Mouse (Mus musculus): ENCODE results near the gene Fam131b. TPM values are rescaled to one million over a fixed set of nuclear protein-coding genes. Genes with fewer than 3 reads are reported as not detected.
A peak's percentile ranks its signal among the peaks of the same experiment; 100 is the strongest.

The Fam131b gene
- polyA plus RNA-seq, 1 experiment from 2014 or later, result 0.05 TPM

- no peaks in the 10 kb centered on the region for H3K9me3 ChIP-seq (ENCODE audit: control insufficient read depth)
- no peak overlapping the region for H3K4me2 ChIP-seq (replicated peaks; ENCODE audit: low read depth)
- no peak overlapping the region for H3K4me3 ChIP-seq (ENCODE audit: low read depth, low read length)
- H3K9ac ChIP-seq (ENCODE audit: low read depth, low read length), result no peak overlapping the region
- H3K36me3 ChIP-seq (ENCODE audit: control insufficient read depth, insufficient read depth), result peaks cover 69% of the 10 kb centered on the region
- ATAC-seq, result no peak
- no peaks in the 10 kb centered on the region for H3K27me3 ChIP-seq (replicated peaks; ENCODE audit: control insufficient read depth, insufficient read depth, low read length)
- no peaks in the 10 kb centered on the region for H3K4me1 ChIP-seq (replicated peaks; ENCODE audit: control insufficient read depth, insufficient read depth, low read length)
- WGBS, result 76% methylated on average over 1 of the region's 1 CpGs
- no peak for TF ChIP-seq CTCF (IDR thresholded peaks at IDR 0.05; ENCODE audit: low read depth)
- no peak overlapping the region for H3K27ac ChIP-seq (ENCODE audit: low read depth, low read length)
Observed at GRCm38 (mm10) chr6:42362497-42362896, 38.1 kb upstream of the Fam131b start.

DNA sequence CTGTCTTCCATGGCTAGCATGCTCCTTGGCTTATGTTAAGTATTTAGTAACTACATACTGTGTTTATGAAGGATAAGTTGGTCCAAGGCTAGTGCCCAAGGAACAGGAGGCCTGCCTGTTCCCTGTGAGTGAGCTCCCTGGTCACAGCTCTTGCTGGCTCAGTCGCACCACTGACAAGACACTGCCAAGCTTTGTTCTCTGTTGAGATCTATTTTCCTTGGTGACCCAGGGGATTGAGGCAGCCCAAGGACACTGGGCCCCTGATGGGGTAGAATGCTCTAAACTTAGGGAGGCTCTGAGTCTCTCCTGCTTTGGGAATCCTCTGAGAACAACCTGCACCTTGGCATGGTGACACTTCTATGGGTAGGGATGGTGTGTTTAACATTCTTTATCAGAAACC lies 37.6 kb upstream of the Fam131b start:
- Histone ChIP-seq H3K4me2 (replicated peaks; ENCODE audit: low read depth) (no peak overlapping the region), H3K4me1 (replicated peaks; ENCODE audit: control insufficient read depth, insufficient read depth, low read length) (no peaks in the 10 kb centered on the region; the same call in 1 of the 2 replicates), H3K27ac (ENCODE audit: low read depth, low read length) (no peak overlapping the region), H3K36me3 (ENCODE audit: control insufficient read depth, insufficient read depth) (peaks cover 73% of the 10 kb centered on the region), H3K4me3 (ENCODE audit: low read depth, low read length) (no peak overlapping the region), H3K9ac (ENCODE audit: low read depth, low read length) (no peak overlapping the region), H3K27me3 (replicated peaks; ENCODE audit: control insufficient read depth, insufficient read depth, low read length) (no peaks in the 10 kb centered on the region), H3K9me3 (ENCODE audit: control insufficient read depth) (no peaks in the 10 kb centered on the region)
- no peak for ATAC-seq
- TF ChIP-seq CTCF (IDR thresholded peaks at IDR 0.05; ENCODE audit: low read depth), result no peak
- 90% methylated on average over 1 of the region's 1 CpGs for WGBS

- H3K9me3 ChIP-seq (ENCODE audit: control insufficient read depth), result no peaks in the 10 kb centered on the region
- ATAC-seq, result no peak
- no peaks in the 10 kb centered on the region for H3K27me3 ChIP-seq (replicated peaks; ENCODE audit: control insufficient read depth, insufficient read depth, low read length)
- H3K4me1 ChIP-seq (replicated peaks; ENCODE audit: control insufficient read depth, insufficient read depth, low read length), result no peaks in the 10 kb centered on the region; the same call in 1 of the 2 replicates
- peaks cover 81% of the 10 kb centered on the region for H3K36me3 ChIP-seq (ENCODE audit: control insufficient read depth, insufficient read depth)
- no peak overlapping the region for H3K4me3 ChIP-seq (ENCODE audit: low read depth, low read length)
- 87% methylated on average over 13 of the region's 13 CpGs for WGBS
- no peak overlapping the region for H3K4me2 ChIP-seq (replicated peaks; ENCODE audit: low read depth)
- no peak overlapping the region for H3K27ac ChIP-seq (ENCODE audit: low read depth, low read length)
- no peak for TF ChIP-seq CTCF (IDR thresholded peaks at IDR 0.05; ENCODE audit: low read depth)
- H3K9ac ChIP-seq (ENCODE audit: low read depth, low read length), result no peak overlapping the region
Observed at GRCm38 (mm10) chr6:42361041-42361895, 36.8 kb upstream of the Fam131b start.

DNA sequence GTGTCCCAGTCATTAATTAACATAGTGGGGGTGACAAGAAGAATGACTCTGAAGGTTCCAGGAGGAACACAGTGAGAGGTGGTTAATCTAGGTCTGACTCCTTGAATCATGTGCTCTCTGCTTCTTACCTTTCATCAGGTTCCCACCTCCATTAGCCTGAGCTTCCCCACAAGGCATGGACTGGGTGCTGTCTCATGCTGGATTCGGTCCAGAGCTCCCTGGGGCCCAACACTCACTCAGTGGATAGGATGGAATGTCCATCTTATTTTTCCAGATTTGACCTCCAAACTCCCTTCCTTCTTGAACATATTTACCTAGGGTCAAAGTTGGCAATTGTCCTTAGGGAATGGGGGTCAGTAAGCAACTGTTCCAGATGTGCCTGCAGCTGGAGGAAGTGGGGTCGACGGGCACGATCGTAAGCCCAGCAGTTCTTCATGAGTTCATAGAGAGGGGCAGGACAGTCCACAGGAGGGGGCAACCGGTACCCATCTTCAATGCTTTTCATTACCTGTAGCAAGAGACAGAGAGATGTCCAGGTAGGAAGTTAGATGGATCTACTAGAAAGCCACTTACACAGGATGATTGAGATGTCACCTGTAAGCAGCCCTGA lies 35.9 kb upstream of the Fam131b start:
- no peak for ATAC-seq
- Histone ChIP-seq H3K27ac (ENCODE audit: low read depth, low read length) (no peak overlapping the region), H3K4me1 (replicated peaks; ENCODE audit: control insufficient read depth, insufficient read depth, low read length) (no peaks in the 10 kb centered on the region; the same call in 1 of the 2 replicates), H3K9me3 (ENCODE audit: control insufficient read depth) (no peaks in the 10 kb centered on the region), H3K4me3 (ENCODE audit: low read depth, low read length) (no peak overlapping the region), H3K36me3 (ENCODE audit: control insufficient read depth, insufficient read depth) (peaks cover 90% of the 10 kb centered on the region), H3K9ac (ENCODE audit: low read depth, low read length) (no peak overlapping the region), H3K4me2 (replicated peaks; ENCODE audit: low read depth) (no peak overlapping the region), H3K27me3 (replicated peaks; ENCODE audit: control insufficient read depth, insufficient read depth, low read length) (no peaks in the 10 kb centered on the region)
- TF ChIP-seq CTCF (IDR thresholded peaks at IDR 0.05; ENCODE audit: low read depth), result no peak
- WGBS, result 87% methylated on average over 6 of the region's 6 CpGs

DNA sequence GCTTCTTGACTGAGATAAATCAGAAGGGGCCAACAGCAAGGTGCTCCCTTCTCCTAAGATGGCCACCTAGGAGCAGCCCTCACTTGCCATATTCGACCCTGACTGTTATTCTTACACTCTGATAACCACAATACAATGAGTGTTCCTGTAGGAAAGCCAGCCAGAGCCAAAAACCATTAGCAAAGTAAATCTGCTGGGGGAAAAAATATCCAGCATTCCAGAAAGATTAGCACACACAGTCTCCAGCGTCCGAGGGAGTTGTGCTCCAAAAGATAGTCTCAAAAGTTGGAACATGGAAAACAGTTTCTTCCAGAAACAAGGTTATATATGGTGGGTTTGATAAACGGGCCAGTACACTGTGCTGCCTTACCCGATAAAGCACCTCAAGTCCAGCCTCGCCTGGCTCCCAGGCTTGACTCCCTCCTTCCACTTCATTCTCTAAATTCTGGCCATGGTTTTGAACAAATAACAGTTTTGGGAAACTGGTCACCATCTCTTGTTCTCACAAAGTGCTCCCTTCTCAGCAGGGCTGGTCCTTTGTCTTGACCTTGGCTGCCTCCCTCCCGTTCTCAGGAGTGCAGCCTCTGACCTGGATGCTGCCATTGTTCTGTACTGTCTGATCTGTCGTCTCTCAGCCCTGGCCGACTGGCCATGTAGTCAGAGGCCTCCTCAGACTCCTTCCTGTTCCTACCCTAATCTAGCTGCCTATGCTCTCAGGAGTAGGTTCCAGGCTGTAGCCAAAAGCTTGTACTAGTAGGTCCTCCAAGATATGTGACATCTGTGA lies 35.1 kb upstream of the Fam131b start:
- Histone ChIP-seq H3K36me3 (ENCODE audit: control insufficient read depth, insufficient read depth) (peaks cover 87% of the 10 kb centered on the region), H3K27me3 (replicated peaks; ENCODE audit: control insufficient read depth, insufficient read depth, low read length) (no peaks in the 10 kb centered on the region), H3K9me3 (ENCODE audit: control insufficient read depth) (no peaks in the 10 kb centered on the region), H3K4me2 (replicated peaks; ENCODE audit: low read depth) (no peak overlapping the region), H3K27ac (ENCODE audit: low read depth, low read length) (peak overlapping the region; percentile 1; the same call in 1 of the 2 replicates), H3K4me1 (replicated peaks; ENCODE audit: control insufficient read depth, insufficient read depth, low read length) (no peaks in the 10 kb centered on the region; the same call in 1 of the 2 replicates), H3K9ac (ENCODE audit: low read depth, low read length) (no peak overlapping the region), H3K4me3 (ENCODE audit: low read depth, low read length) (no peak overlapping the region)
- 64% methylated on average over 9 of the region's 9 CpGs for WGBS
- no peak for TF ChIP-seq CTCF (IDR thresholded peaks at IDR 0.05; ENCODE audit: low read depth)
- no peak for ATAC-seq

- H3K4me1 ChIP-seq (replicated peaks; ENCODE audit: control insufficient read depth, insufficient read depth, low read length), result no peaks in the 10 kb centered on the region; the same call in 1 of the 2 replicates
- H3K27ac ChIP-seq (ENCODE audit: low read depth, low read length), result peak overlapping the region; percentile 1; the same call in 1 of the 2 replicates
- peaks cover 80% of the 10 kb centered on the region for H3K36me3 ChIP-seq (ENCODE audit: control insufficient read depth, insufficient read depth)
- no peak overlapping the region for H3K4me2 ChIP-seq (replicated peaks; ENCODE audit: low read depth)
- WGBS, result 92% methylated on average over 12 of the region's 12 CpGs
- H3K9me3 ChIP-seq (ENCODE audit: control insufficient read depth), result no peaks in the 10 kb centered on the region
- no peak overlapping the region for H3K4me3 ChIP-seq (ENCODE audit: low read depth, low read length)
- H3K9ac ChIP-seq (ENCODE audit: low read depth, low read length), result no peak overlapping the region
- ATAC-seq, result no peak
- no peak for TF ChIP-seq CTCF (IDR thresholded peaks at IDR 0.05; ENCODE audit: low read depth)
- no peaks in the 10 kb centered on the region for H3K27me3 ChIP-seq (replicated peaks; ENCODE audit: control insufficient read depth, insufficient read depth, low read length)
Observed at GRCm38 (mm10) chr6:42358901-42359300, 34.5 kb upstream of the Fam131b start.
